Mouse (Mus musculus): ENCODE measurements around the gene Gm45753. TPM values are rescaled to one million over a fixed set of nuclear protein-coding genes. Genes with fewer than 3 reads are reported as not detected.

Gene Gm45753
- polyA plus RNA-seq, 1 experiment from 2014 or later: not detected

GRCm38 (mm10) chr8:45267611-45268391 lies 40.5 kb downstream of the Gm45753 start:
- DNase-seq (ENCODE audit: low spot score): no peak
- Histone ChIP-seq H3K36me3 (no peaks in the 10 kb centered on the region), H3K4me1 (replicated peaks) (no peaks in the 10 kb centered on the region), H3K4me3 (no peak overlapping the region), H3K9me3 (peaks cover 6% of the 10 kb centered on the region; the same call in 1 of the 2 replicates), H3K27me3 (ENCODE audit: insufficient read depth, poor library complexity, severe bottlenecking) (no peaks in the 10 kb centered on the region), H3K27ac (no peak overlapping the region)
- 91% methylated on average over 4 of the region's 4 CpGs for WGBS

GRCm38 (mm10) chr8:45266993-45267392 lies 41.3 kb downstream of the Gm45753 start:
- H3K36me3 ChIP-seq: no peaks in the 10 kb centered on the region
- 50% methylated on average over 8 of the region's 8 CpGs for WGBS
- no peak overlapping the region for H3K4me3 ChIP-seq
- no peaks in the 10 kb centered on the region for H3K4me1 ChIP-seq (replicated peaks)
- H3K27ac ChIP-seq: no peak overlapping the region
- no peak for DNase-seq (ENCODE audit: low spot score)
- H3K27me3 ChIP-seq (ENCODE audit: insufficient read depth, poor library complexity, severe bottlenecking): no peaks in the 10 kb centered on the region
- H3K9me3 ChIP-seq: peaks cover 6% of the 10 kb centered on the region; the same call in 1 of the 2 replicates

GRCm38 (mm10) chr8:45264918-45265317 lies 43.3 kb downstream of the Gm45753 start:
- no peaks in the 10 kb centered on the region for H3K4me1 ChIP-seq (replicated peaks)
- no peaks in the 10 kb centered on the region for H3K27me3 ChIP-seq (ENCODE audit: insufficient read depth, poor library complexity, severe bottlenecking)
- no peaks in the 10 kb centered on the region for H3K36me3 ChIP-seq
- peaks cover 6% of the 10 kb centered on the region; the same call in 1 of the 2 replicates for H3K9me3 ChIP-seq
- WGBS: 92% methylated on average over 4 of the region's 4 CpGs
- no peak for DNase-seq (ENCODE audit: low spot score)
- no peak overlapping the region for H3K4me3 ChIP-seq
- no peak overlapping the region for H3K27ac ChIP-seq

- H3K27ac ChIP-seq: no peak overlapping the region
- DNase-seq (ENCODE audit: low spot score): no peak
- no peaks in the 10 kb centered on the region for H3K36me3 ChIP-seq
- no peaks in the 10 kb centered on the region for H3K27me3 ChIP-seq (ENCODE audit: insufficient read depth, poor library complexity, severe bottlenecking)
- H3K4me1 ChIP-seq (replicated peaks): no peaks in the 10 kb centered on the region
- WGBS: 89% methylated on average over 3 of the region's 3 CpGs
- no peak overlapping the region for H3K4me3 ChIP-seq
- H3K9me3 ChIP-seq: peaks cover 6% of the 10 kb centered on the region; the same call in 1 of the 2 replicates
Measured at GRCm38 (mm10) chr8:45262851-45263250, 45.4 kb downstream of the Gm45753 start.

GRCm38 (mm10) chr8:45261920-45262319 lies 46.3 kb downstream of the Gm45753 start, which contains the start of gene F11:
Gene F11, minus strand, starts transcription at chr8:45262031.
- Histone ChIP-seq H3K27ac (no peak within 1 kb of the TSS), H3K4me1 (replicated peaks) (no peaks in the 10 kb centered on the region), H3K27me3 (ENCODE audit: insufficient read depth, poor library complexity, severe bottlenecking) (no peaks in the 10 kb centered on the region), H3K36me3 (no peaks in the 10 kb centered on the region), H3K9me3 (peaks cover 6% of the 10 kb centered on the region; the same call in 1 of the 2 replicates), H3K4me3 (no peak within 1 kb of the TSS)
- 79% methylated on average over 10 of the region's 10 CpGs for WGBS
- DNase-seq (ENCODE audit: low spot score): no peak

- no peaks in the 10 kb centered on the region for H3K4me1 ChIP-seq (replicated peaks)
- no peaks in the 10 kb centered on the region for H3K27me3 ChIP-seq (ENCODE audit: insufficient read depth, poor library complexity, severe bottlenecking)
- no peak overlapping the region for H3K4me3 ChIP-seq
- no peaks in the 10 kb centered on the region for H3K36me3 ChIP-seq
- 86% methylated on average over 8 of the region's 8 CpGs for WGBS
- DNase-seq (ENCODE audit: low spot score): no peak
- H3K27ac ChIP-seq: no peak overlapping the region
- H3K9me3 ChIP-seq: no peaks in the 10 kb centered on the region
Measured at GRCm38 (mm10) chr8:45258421-45258820, 49.8 kb downstream of the Gm45753 start.

- H3K4me1 ChIP-seq (replicated peaks): no peaks in the 10 kb centered on the region
- H3K36me3 ChIP-seq: no peaks in the 10 kb centered on the region
- H3K27me3 ChIP-seq (ENCODE audit: insufficient read depth, poor library complexity, severe bottlenecking): no peaks in the 10 kb centered on the region
- H3K27ac ChIP-seq: no peak overlapping the region
- 85% methylated on average over 12 of the region's 12 CpGs for WGBS
- no peak for DNase-seq (ENCODE audit: low spot score)
- no peak overlapping the region for H3K4me3 ChIP-seq
- no peaks in the 10 kb centered on the region for H3K9me3 ChIP-seq
Measured at GRCm38 (mm10) chr8:45255040-45255439, 53.2 kb downstream of the Gm45753 start.

GRCm38 (mm10) chr8:45254194-45254842 lies 53.9 kb downstream of the Gm45753 start:
- Histone ChIP-seq H3K36me3 (no peaks in the 10 kb centered on the region), H3K27ac (no peak overlapping the region), H3K4me1 (replicated peaks) (no peaks in the 10 kb centered on the region), H3K4me3 (no peak overlapping the region), H3K9me3 (no peaks in the 10 kb centered on the region), H3K27me3 (ENCODE audit: insufficient read depth, poor library complexity, severe bottlenecking) (no peaks in the 10 kb centered on the region)
- 92% methylated on average over 8 of the region's 8 CpGs for WGBS
- no peak for DNase-seq (ENCODE audit: low spot score)

GRCm38 (mm10) chr8:45253586-45253985 lies 54.7 kb downstream of the Gm45753 start:
- no peaks in the 10 kb centered on the region for H3K27me3 ChIP-seq (ENCODE audit: insufficient read depth, poor library complexity, severe bottlenecking)
- 97% methylated on average over 1 of the region's 1 CpGs for WGBS
- no peak overlapping the region for H3K4me3 ChIP-seq
- no peak for DNase-seq (ENCODE audit: low spot score)
- no peaks in the 10 kb centered on the region for H3K4me1 ChIP-seq (replicated peaks)
- H3K9me3 ChIP-seq: no peaks in the 10 kb centered on the region
- H3K36me3 ChIP-seq: no peaks in the 10 kb centered on the region
- H3K27ac ChIP-seq: no peak overlapping the region

- Histone ChIP-seq H3K4me1 (replicated peaks) (no peaks in the 10 kb centered on the region), H3K36me3 (no peaks in the 10 kb centered on the region), H3K27me3 (ENCODE audit: insufficient read depth, poor library complexity, severe bottlenecking) (no peaks in the 10 kb centered on the region), H3K9me3 (no peaks in the 10 kb centered on the region), H3K27ac (no peak overlapping the region), H3K4me3 (no peak overlapping the region)
- DNase-seq (ENCODE audit: low spot score): no peak
- WGBS: 70% methylated on average over 2 of the region's 2 CpGs
Measured at GRCm38 (mm10) chr8:45253111-45253510, 55.2 kb downstream of the Gm45753 start.

- 36% methylated on average over 7 of the region's 7 CpGs for WGBS
- peaks cover 8% of the 10 kb centered on the region; the same call in 1 of the 2 replicates for H3K4me1 ChIP-seq (replicated peaks)
- no peak overlapping the region for H3K4me3 ChIP-seq
- H3K36me3 ChIP-seq: no peaks in the 10 kb centered on the region
- no peak for DNase-seq (ENCODE audit: low spot score)
- no peak overlapping the region for H3K27ac ChIP-seq
- H3K27me3 ChIP-seq (ENCODE audit: insufficient read depth, poor library complexity, severe bottlenecking): no peaks in the 10 kb centered on the region
- no peaks in the 10 kb centered on the region for H3K9me3 ChIP-seq
Measured at GRCm38 (mm10) chr8:45246307-45246706, 62.0 kb downstream of the Gm45753 start.

- Histone ChIP-seq H3K27me3 (ENCODE audit: insufficient read depth, poor library complexity, severe bottlenecking) (no peaks in the 10 kb centered on the region), H3K4me3 (no peak overlapping the region), H3K4me1 (replicated peaks) (peaks cover 5% of the 10 kb centered on the region; the same call in 1 of the 2 replicates), H3K36me3 (no peaks in the 10 kb centered on the region), H3K27ac (no peak overlapping the region), H3K9me3 (no peaks in the 10 kb centered on the region)
- 93% methylated on average over 8 of the region's 8 CpGs for WGBS
- no peak for DNase-seq (ENCODE audit: low spot score)
Measured at GRCm38 (mm10) chr8:45239363-45239762, 68.9 kb downstream of the Gm45753 start.

- no peak overlapping the region for H3K4me3 ChIP-seq
- no peaks in the 10 kb centered on the region for H3K9me3 ChIP-seq
- peaks cover 5% of the 10 kb centered on the region; the same call in 1 of the 2 replicates for H3K4me1 ChIP-seq (replicated peaks)
- no peak overlapping the region for H3K27ac ChIP-seq
- no peaks in the 10 kb centered on the region for H3K36me3 ChIP-seq
- no peak for DNase-seq (ENCODE audit: low spot score)
- 30% methylated on average over 3 of the region's 3 CpGs for WGBS
- H3K27me3 ChIP-seq (ENCODE audit: insufficient read depth, poor library complexity, severe bottlenecking): no peaks in the 10 kb centered on the region
Measured at GRCm38 (mm10) chr8:45238282-45238681, 70.0 kb downstream of the Gm45753 start.
